Mouse (Mus musculus) embryonic facial prominence, embryonic 11.5 days (tissue): ENCODE results near the gene Cyth4. TPM values are rescaled to one million over a fixed set of nuclear protein-coding genes. Genes with fewer than 3 reads are reported as not detected.

ENCODE experiments used
- ATAC-seq: fragments of 200-750 bp; cut with Nextera tagmentation; replicated peaks from 2 replicates; pipeline ENCODE4 v1.8.0; 2017; ENCODE audit warnings: low read depth; ENCODE audit not compliant: insufficient number of reproducible peaks, low FRiP score, low TSS enrichment
- DNase-seq: peaks from one replicate; pipeline ENCODE4 v3.0.0-alpha.2; 2015; ENCODE audit warnings: low spot score
- H3K27ac ChIP-seq: fragments of 300-500 bp; sonication (generic); replicated peaks from 2 replicates; pipeline ENCODE4 v1.5.1; 2014; ENCODE audit warnings: mild to moderate bottlenecking, low read depth, low read length, control low read depth
- H3K27me3 ChIP-seq: fragments of 300-500 bp; sonication (generic); 2 replicates; pipeline ENCODE4 v1.6.1; 2014; ENCODE audit warnings: mild to moderate bottlenecking, low read length, moderate library complexity, mixed read lengths; ENCODE audit not compliant: control insufficient read depth, insufficient read depth
- H3K36me3 ChIP-seq: fragments of 300-500 bp; sonication (generic); replicated peaks from 2 replicates; pipeline ENCODE4 v1.6.1; 2014; ENCODE audit warnings: low read depth, mild to moderate bottlenecking, low read length, moderate library complexity, mixed read lengths; ENCODE audit not compliant: control insufficient read depth, insufficient read depth
- H3K4me1 ChIP-seq: fragments of 300-500 bp; sonication (generic); 2 replicates; pipeline ENCODE4 v1.6.1; 2014; ENCODE audit warnings: low read length, mixed read lengths; ENCODE audit not compliant: control insufficient read depth, insufficient read depth
- H3K4me2 ChIP-seq: fragments of 300-500 bp; sonication (generic); 2 replicates; pipeline ENCODE4 v1.6.1; 2014; ENCODE audit warnings: low read depth, mild to moderate bottlenecking, control low read depth, low read length, moderate library complexity
- H3K4me3 ChIP-seq: fragments of 300-500 bp; sonication (generic); 2 replicates; pipeline ENCODE4 v1.5.1; 2014; ENCODE audit warnings: low read depth, low read length, control low read depth
- H3K9ac ChIP-seq: fragments of 300-500 bp; sonication (generic); replicated peaks from 2 replicates; pipeline ENCODE4 v1.6.1; 2014; ENCODE audit warnings: mild to moderate bottlenecking, control low read depth, low read length
- H3K9me3 ChIP-seq: fragments of 300-500 bp; sonication (generic); replicated peaks from 2 replicates; pipeline ENCODE4 v1.6.1; 2016; ENCODE audit warnings: mild to moderate bottlenecking, low read length, inconsistent platforms, mixed read lengths; ENCODE audit not compliant: control insufficient read depth
- WGBS: fragments of 180-500 bp; shearing (Covaris S2); extraction: QIAGEN DNeasy Blood & Tissue Kit; methylation state at CpG from one replicate; pipeline ENCODE4 v1.1.7; 2014; 5-methylcytosine and 5-hydroxymethylcytosine counted together
- polyA plus RNA-seq: library from polyadenylated mRNA; unstranded; fragments of >200 nt; fragmentation: Nextera tagmentation; extraction: Ambion mirVana; gene quantifications from 2 replicates; pipeline ENCODE4 v1.2.1, GENCODE M21; 2014

Gene Cyth4
- polyA plus RNA-seq, 1 experiment from 2014 or later: 2.1 TPM

GRCm38 (mm10) chr15:78572658-78573397 is 24.0 kb upstream of the Cyth4 start, which contains the start of gene Rac2:
TSS of gene Rac2 (minus strand) at chr15:78572783.
- H3K4me3 ChIP-seq: no peak within 1 kb of the TSS
- H3K4me2 ChIP-seq: no peak within 1 kb of the TSS
- no peaks in the 10 kb centered on the region for H3K27me3 ChIP-seq
- H3K9ac ChIP-seq: no peak within 1 kb of the TSS
- DNase-seq (no peak), ATAC-seq (no peak)
- no peaks in the 10 kb centered on the region for H3K36me3 ChIP-seq
- no peaks in the 10 kb centered on the region for H3K9me3 ChIP-seq
- H3K4me1 ChIP-seq: no peaks in the 10 kb centered on the region
- WGBS: 82% methylated on average over 8 of the region's 8 CpGs
- H3K27ac ChIP-seq: no peak within 1 kb of the TSS

GRCm38 (mm10) chr15:78576284-78576810 is 20.5 kb upstream of the Cyth4 start:
- H3K36me3 ChIP-seq: no peaks in the 10 kb centered on the region
- H3K27ac ChIP-seq: no peak overlapping the region
- no peak overlapping the region for H3K4me2 ChIP-seq
- no peak overlapping the region for H3K9ac ChIP-seq
- WGBS: 57% methylated on average over 4 of the region's 4 CpGs
- no peak overlapping the region for H3K4me3 ChIP-seq
- H3K9me3 ChIP-seq: no peaks in the 10 kb centered on the region
- H3K4me1 ChIP-seq: peaks cover 6% of the 10 kb centered on the region; the same call in 1 of the 2 replicates
- no peak for DNase-seq
- no peak for ATAC-seq
- H3K27me3 ChIP-seq: no peaks in the 10 kb centered on the region

DNA sequence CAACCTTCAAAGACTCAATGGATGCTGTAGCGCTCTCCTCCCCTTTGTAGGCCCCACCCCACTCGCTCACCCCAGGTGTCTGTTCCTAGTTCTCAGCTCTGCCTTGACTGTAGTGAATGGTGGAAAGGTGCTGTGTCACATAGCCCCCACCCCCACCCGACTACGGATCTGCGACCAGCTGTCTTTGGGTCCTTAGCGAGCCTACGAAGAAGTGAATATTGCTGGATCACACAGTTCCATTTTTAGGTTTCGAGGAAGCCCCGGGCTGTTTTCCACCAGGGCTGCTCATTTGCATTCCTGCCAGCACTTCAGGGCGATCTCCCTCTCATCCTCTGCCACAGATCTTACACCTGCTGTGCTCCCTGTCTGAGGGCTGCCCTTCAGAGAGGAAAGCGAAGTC is 13.5 kb upstream of the Cyth4 start:
- WGBS: 21% methylated on average over 11 of the region's 11 CpGs

GRCm38 (mm10) chr15:78585404-78585803 is 11.4 kb upstream of the Cyth4 start:
- no peak overlapping the region for H3K4me2 ChIP-seq
- H3K4me1 ChIP-seq: peaks cover 3% of the 10 kb centered on the region; the same call in 1 of the 2 replicates
- no peak overlapping the region for H3K4me3 ChIP-seq
- 88% methylated on average over 7 of the region's 7 CpGs for WGBS
- no peak for DNase-seq
- no peak overlapping the region for H3K9ac ChIP-seq
- H3K36me3 ChIP-seq: no peaks in the 10 kb centered on the region
- no peaks in the 10 kb centered on the region; the same call in 1 of the 2 replicates for H3K27me3 ChIP-seq
- H3K9me3 ChIP-seq: no peaks in the 10 kb centered on the region
- no peak for ATAC-seq
- H3K27ac ChIP-seq: no peak overlapping the region

More for the DNA sequence above, 13.5 kb upstream of the Cyth4 start:
- Histone ChIP-seq H3K9ac (no peak overlapping the region), H3K36me3 (no peaks in the 10 kb centered on the region), H3K4me1 (peaks cover 6% of the 10 kb centered on the region; the same call in 1 of the 2 replicates), H3K27me3 (no peaks in the 10 kb centered on the region; the same call in 1 of the 2 replicates), H3K4me2 (no peak overlapping the region), H3K9me3 (no peaks in the 10 kb centered on the region), H3K4me3 (no peak overlapping the region), H3K27ac (no peak overlapping the region)
- ATAC-seq: no peak
- DNase-seq: no peak

DNA sequence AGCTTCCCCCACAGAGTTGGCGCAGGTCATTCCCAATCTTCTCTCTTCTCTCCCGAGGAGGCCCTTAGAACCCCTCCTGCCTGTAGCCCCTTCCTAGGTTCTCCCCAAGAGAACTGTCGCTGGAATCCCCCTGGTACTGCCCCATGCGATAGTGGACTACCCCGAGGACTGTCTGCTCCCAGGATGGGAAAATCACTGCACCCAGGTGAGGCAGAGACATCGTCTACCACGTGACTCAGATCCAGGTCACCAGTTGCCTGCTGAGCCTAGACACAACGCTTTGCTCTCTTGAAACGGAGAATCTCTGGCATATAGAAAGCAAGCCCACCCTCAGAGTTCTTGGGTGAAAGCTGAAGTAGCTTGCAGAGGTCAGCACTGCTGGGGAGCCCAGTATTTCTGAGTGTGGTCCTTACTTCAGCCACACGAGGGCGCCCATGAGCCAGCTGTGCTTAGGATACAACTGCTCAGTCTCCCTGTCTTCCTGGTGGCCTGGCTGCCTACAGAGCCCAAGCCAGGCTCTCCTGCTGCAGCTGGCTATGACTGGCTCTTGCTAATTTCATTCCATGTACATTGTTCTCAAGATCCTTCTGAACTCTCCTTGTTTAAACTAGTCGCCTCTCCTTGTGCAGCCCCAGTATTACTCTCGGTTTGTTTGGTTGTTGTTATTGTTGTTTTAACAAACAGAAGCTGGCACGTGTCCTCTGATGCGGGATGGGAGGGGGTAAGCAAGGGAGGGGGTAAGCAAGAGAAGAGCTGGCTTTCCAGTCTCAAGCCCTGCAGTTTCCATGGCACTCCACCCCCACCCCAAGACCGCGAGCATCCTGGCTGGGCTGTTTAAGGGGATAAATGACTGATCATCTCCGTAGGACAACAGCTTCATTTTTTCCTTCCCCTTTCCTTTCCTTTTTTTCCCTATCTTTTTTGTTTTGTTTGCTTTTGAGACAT is 9.5 kb upstream of the Cyth4 start:
- DNase-seq (peak; percentile 85), ATAC-seq (peak; percentile 60)
- H3K9ac ChIP-seq: no peak overlapping the region
- no peak overlapping the region for H3K4me3 ChIP-seq
- no peak overlapping the region for H3K27ac ChIP-seq
- H3K36me3 ChIP-seq: no peaks in the 10 kb centered on the region
- 54% methylated on average over 18 of the region's 18 CpGs for WGBS
- no peaks in the 10 kb centered on the region; the same call in 1 of the 2 replicates for H3K4me1 ChIP-seq
- no peak overlapping the region for H3K4me2 ChIP-seq
- no peaks in the 10 kb centered on the region; the same call in 1 of the 2 replicates for H3K27me3 ChIP-seq
- no peaks in the 10 kb centered on the region for H3K9me3 ChIP-seq

GRCm38 (mm10) chr15:78588049-78588448 is 8.8 kb upstream of the Cyth4 start:
- no peaks in the 10 kb centered on the region for H3K27me3 ChIP-seq
- H3K4me1 ChIP-seq: no peaks in the 10 kb centered on the region; the same call in 1 of the 2 replicates
- ATAC-seq (no peak), DNase-seq (no peak)
- H3K9ac ChIP-seq: no peak overlapping the region
- no peak overlapping the region for H3K4me3 ChIP-seq
- no peak overlapping the region for H3K4me2 ChIP-seq
- no peaks in the 10 kb centered on the region for H3K36me3 ChIP-seq
- no peaks in the 10 kb centered on the region for H3K9me3 ChIP-seq
- WGBS: 79% methylated on average over 4 of the region's 4 CpGs
- H3K27ac ChIP-seq: no peak overlapping the region

DNA sequence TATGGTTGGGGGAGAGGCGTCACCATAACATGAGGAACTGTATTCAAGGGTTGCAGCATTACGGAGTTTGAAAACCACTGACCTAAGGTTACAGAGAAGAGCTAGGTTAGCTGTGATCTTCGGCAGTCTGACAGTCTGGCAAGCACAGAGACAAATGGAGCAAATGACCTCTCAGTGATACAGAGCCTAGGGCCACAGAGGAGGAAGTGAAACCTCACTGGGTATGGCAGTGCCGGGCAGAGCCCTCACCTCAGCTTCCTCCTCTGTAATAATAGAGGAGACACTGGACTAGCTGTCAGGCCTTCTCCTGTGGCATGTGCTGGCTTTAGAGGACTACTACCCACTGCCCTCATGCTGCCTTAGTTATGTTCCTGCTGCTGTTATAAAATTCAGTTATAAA is 7.9 kb upstream of the Cyth4 start:
- DNase-seq (no peak), ATAC-seq (no peak)
- H3K27me3 ChIP-seq: no peaks in the 10 kb centered on the region
- no peak overlapping the region for H3K4me3 ChIP-seq
- H3K9me3 ChIP-seq: no peaks in the 10 kb centered on the region
- no peak overlapping the region for H3K9ac ChIP-seq
- 89% methylated on average over 4 of the region's 4 CpGs for WGBS
- no peaks in the 10 kb centered on the region; the same call in 1 of the 2 replicates for H3K4me1 ChIP-seq
- no peaks in the 10 kb centered on the region for H3K36me3 ChIP-seq
- no peak overlapping the region for H3K4me2 ChIP-seq
- H3K27ac ChIP-seq: no peak overlapping the region
